Mouse (Mus musculus): ENCODE results near the gene Krt222. TPM values are rescaled to one million over a fixed set of nuclear protein-coding genes. Genes with fewer than 3 reads are reported as not detected.

Gene Krt222
- polyA plus RNA-seq, 1 experiment from 2014 or later, result 0.49 TPM

DNA sequence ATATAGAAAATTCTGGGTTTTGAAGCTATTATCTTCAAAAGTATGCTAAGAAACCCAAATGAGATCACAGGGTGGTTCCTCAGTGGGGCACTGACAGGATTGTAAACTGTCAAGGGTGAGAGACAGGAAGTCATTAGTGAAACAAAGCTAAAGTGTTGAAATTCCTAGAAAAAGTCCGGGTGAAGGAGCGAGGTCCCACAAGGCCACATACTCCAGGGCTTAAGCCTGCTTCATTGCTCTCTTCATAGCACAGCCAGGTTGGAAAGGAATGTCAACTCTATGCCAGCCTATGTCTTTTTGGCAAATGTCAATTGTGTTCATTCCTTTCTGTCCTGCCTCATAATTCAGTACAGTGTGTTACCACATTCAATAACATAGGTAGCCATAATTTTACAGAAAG lies 36.4 kb downstream of the Krt222 start:
- Histone ChIP-seq H3K36me3 (peaks cover 40% of the 10 kb centered on the region), H3K9me3 (replicated peaks) (no peaks in the 10 kb centered on the region), H3K4me1 (no peaks in the 10 kb centered on the region), H3K4me2 (no peak overlapping the region), H3K4me3 (replicated peaks) (no peak overlapping the region), H3K27me3 (no peaks in the 10 kb centered on the region), H3K27ac (no peak overlapping the region), H3K9ac (no peak overlapping the region)
- 17% methylated on average over 2 of the region's 2 CpGs for WGBS
- no peak for ATAC-seq (replicated peaks; ENCODE audit: low FRiP score)

DNA sequence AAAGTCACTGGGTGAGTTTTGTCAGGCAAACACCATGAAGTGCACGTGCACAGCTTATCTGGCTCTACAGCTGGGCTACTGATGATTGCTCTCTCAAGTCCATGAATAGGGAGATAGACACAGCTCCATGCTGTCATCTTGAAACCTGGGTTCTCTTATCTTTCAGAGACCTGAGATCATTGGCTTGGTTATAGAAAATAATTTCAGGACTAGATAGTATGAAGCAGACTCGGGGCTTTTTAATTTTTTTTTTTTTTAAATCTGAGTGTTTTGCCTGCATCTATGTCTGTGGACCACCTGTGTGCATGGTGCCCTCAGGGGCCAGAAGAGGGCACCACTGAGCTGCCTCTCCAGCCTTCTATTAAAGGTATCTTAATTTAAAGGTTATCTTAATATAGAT lies 36.9 kb downstream of the Krt222 start:
- no peak overlapping the region for H3K4me3 ChIP-seq (replicated peaks)
- H3K4me1 ChIP-seq, result no peaks in the 10 kb centered on the region
- H3K27me3 ChIP-seq, result no peaks in the 10 kb centered on the region
- 27% methylated on average over 2 of the region's 2 CpGs for WGBS
- peaks cover 35% of the 10 kb centered on the region for H3K36me3 ChIP-seq
- H3K4me2 ChIP-seq, result no peak overlapping the region
- ATAC-seq (replicated peaks; ENCODE audit: low FRiP score), result no peak
- H3K9ac ChIP-seq, result no peak overlapping the region
- H3K27ac ChIP-seq, result no peak overlapping the region
- H3K9me3 ChIP-seq (replicated peaks), result no peaks in the 10 kb centered on the region

DNA sequence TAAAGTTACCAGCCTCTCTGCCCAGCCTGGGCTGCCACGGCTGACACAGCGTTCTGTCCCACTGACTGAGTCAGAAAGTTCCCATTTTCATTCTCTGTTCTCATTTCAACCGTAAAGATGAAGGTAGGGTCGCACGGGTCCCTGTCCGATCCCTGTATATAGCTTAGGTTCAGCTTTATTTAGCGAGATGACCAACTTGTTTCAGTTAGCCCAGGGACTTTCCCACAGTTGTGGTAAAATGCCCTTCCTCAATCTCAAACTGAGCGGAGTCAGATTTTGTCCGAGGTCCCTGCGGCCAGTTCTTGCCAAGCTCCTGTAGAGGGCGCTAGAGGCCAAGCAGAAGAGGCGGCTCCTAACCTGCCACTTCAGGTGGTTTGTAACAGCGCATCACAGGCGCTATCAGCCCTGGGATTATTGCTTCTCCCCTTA lies 54.7 kb downstream of the Krt222 start:
- Histone ChIP-seq H3K9me3 (replicated peaks) (no peaks in the 10 kb centered on the region; the same call in 1 of the 2 replicates), H3K27me3 (peaks cover 4% of the 10 kb centered on the region; the same call in 1 of the 2 replicates), H3K4me2 (no peak overlapping the region), H3K4me1 (no peaks in the 10 kb centered on the region), H3K4me3 (replicated peaks) (no peak overlapping the region), H3K27ac (no peak overlapping the region), H3K36me3 (no peaks in the 10 kb centered on the region), H3K9ac (no peak overlapping the region)
- 21% methylated on average over 14 of the region's 14 CpGs for WGBS
- no peak for ATAC-seq (replicated peaks; ENCODE audit: low FRiP score)

DNA sequence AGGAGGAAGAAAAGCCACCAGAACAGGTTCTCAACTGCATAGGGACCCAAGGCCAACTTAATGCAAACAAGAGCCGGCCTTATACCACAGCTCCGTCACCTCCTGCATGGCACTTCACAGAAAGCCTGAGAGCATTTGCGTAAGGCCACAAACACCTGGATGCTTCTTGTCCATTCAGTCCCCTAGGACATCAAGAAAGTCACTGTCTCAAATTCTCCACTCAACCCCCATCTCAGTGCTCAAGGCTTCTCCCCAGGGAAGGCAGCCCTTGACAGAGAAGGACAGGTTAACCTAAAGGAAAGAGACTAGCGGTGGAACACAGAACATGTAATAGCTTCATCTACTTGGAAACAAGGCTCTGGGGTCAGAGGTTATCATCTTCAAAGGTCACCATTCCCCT lies 56.5 kb downstream of the Krt222 start:
- Histone ChIP-seq H3K27me3 (peaks cover 4% of the 10 kb centered on the region; the same call in 1 of the 2 replicates), H3K4me3 (replicated peaks) (no peak overlapping the region), H3K36me3 (no peaks in the 10 kb centered on the region), H3K4me2 (no peak overlapping the region), H3K9ac (no peak overlapping the region), H3K27ac (no peak overlapping the region), H3K4me1 (peaks cover 5% of the 10 kb centered on the region), H3K9me3 (replicated peaks) (no peaks in the 10 kb centered on the region)
- ATAC-seq (replicated peaks; ENCODE audit: low FRiP score), result no peak
- 92% methylated on average over 4 of the region's 4 CpGs for WGBS

DNA sequence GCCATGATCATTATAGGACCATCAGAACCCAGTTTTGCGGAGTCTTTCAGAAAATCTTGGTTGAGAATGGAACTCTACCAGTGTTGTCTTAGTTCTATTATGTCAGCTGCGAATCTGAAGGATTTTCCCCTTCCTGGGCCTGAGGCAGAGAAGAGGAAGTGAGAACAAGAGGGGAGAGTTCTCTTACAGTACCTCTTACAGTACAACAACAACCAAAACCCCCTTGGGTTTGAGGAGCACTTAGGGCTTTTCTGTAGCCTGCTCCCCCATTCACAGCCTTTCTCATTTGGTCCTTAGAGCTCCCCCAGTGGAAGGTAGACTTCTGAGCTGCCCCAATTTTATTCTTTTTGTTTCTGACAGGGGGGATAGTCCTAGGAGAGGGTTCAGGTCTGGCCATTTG lies 57.0 kb downstream of the Krt222 start:
- 73% methylated on average over 2 of the region's 2 CpGs for WGBS
- Histone ChIP-seq H3K4me2 (no peak overlapping the region), H3K4me3 (replicated peaks) (no peak overlapping the region), H3K27me3 (peaks cover 4% of the 10 kb centered on the region; the same call in 1 of the 2 replicates), H3K27ac (no peak overlapping the region), H3K9ac (no peak overlapping the region), H3K4me1 (peaks cover 5% of the 10 kb centered on the region), H3K36me3 (no peaks in the 10 kb centered on the region), H3K9me3 (replicated peaks) (no peaks in the 10 kb centered on the region)
- no peak for ATAC-seq (replicated peaks; ENCODE audit: low FRiP score)

Other genes starting within 250 kb of the Krt222 start
- 249 and 256 TPM in 2 replicates for gene Top2a, start 219.9 kb downstream of the Krt222 start, polyA plus RNA-seq (2015; fragmentation: Nextera tagmentation; extraction: Ambion mirVana)
- 644 and 695 TPM in 2 replicates for gene Igfbp4, start 202.8 kb downstream of the Krt222 start, polyA plus RNA-seq (2015; fragmentation: Nextera tagmentation; extraction: Ambion mirVana)
- 0.29 and 0.32 TPM in 2 replicates for gene Tns4, start 154.8 kb downstream of the Krt222 start, polyA plus RNA-seq (2015; fragmentation: Nextera tagmentation; extraction: Ambion mirVana)
- 0.17 and 0.18 TPM in 2 replicates for gene Ccr7, start 89.0 kb downstream of the Krt222 start, polyA plus RNA-seq (2015; fragmentation: Nextera tagmentation; extraction: Ambion mirVana)
- gene Smarce1, start 13.1 kb downstream of the Krt222 start, polyA plus RNA-seq (2015; fragmentation: Nextera tagmentation; extraction: Ambion mirVana), result 243 and 249 TPM in 2 replicates
- gene Krt24, start 41.2 kb upstream of the Krt222 start, polyA plus RNA-seq (2015; fragmentation: Nextera tagmentation; extraction: Ambion mirVana), result not detected in 2 replicates
- gene Krt25, start 78.9 kb upstream of the Krt222 start, polyA plus RNA-seq (2015; fragmentation: Nextera tagmentation; extraction: Ambion mirVana), result not detected in 2 replicates
- gene Krt26, start 93.9 kb upstream of the Krt222 start, polyA plus RNA-seq (2015; fragmentation: Nextera tagmentation; extraction: Ambion mirVana), result 0.09 TPM in 1 of 2 replicates, not detected in the other
- gene Krt27, start 107.0 kb upstream of the Krt222 start, polyA plus RNA-seq (2015; fragmentation: Nextera tagmentation; extraction: Ambion mirVana), result not detected in 2 replicates
- 0.10 and 0.31 TPM in 2 replicates for gene Krt28, start 130.8 kb upstream of the Krt222 start, polyA plus RNA-seq (2015; fragmentation: Nextera tagmentation; extraction: Ambion mirVana)
- gene Krt10, start 145.3 kb upstream of the Krt222 start, polyA plus RNA-seq (2015; fragmentation: Nextera tagmentation; extraction: Ambion mirVana), result 28.7 and 35.2 TPM in 2 replicates
- gene Krt12, start 178.2 kb upstream of the Krt222 start, polyA plus RNA-seq (2015; fragmentation: Nextera tagmentation; extraction: Ambion mirVana), result not detected in 2 replicates
- 1.2 and 1.7 TPM in 2 replicates for gene Krt20, start 194.1 kb upstream of the Krt222 start, polyA plus RNA-seq (2015; fragmentation: Nextera tagmentation; extraction: Ambion mirVana)
- 19.9 and 20.3 TPM in 2 replicates for gene Krt23, start 249.1 kb upstream of the Krt222 start, polyA plus RNA-seq (2015; fragmentation: Nextera tagmentation; extraction: Ambion mirVana)

Measured in kidney, embryonic 15.5 days (tissue).